Mouse (Mus musculus): ENCODE data around the gene Iqcf5. TPM values are rescaled to one million over a fixed set of nuclear protein-coding genes. Genes with fewer than 3 reads are reported as not detected.
A peak's percentile ranks its signal among the peaks of the same experiment; 100 is the strongest.

Iqcf5 gene
- polyA plus RNA-seq (2014; fragmentation: Nextera tagmentation; extraction: Ambion mirVana) = not detected in 2 replicates

DNA sequence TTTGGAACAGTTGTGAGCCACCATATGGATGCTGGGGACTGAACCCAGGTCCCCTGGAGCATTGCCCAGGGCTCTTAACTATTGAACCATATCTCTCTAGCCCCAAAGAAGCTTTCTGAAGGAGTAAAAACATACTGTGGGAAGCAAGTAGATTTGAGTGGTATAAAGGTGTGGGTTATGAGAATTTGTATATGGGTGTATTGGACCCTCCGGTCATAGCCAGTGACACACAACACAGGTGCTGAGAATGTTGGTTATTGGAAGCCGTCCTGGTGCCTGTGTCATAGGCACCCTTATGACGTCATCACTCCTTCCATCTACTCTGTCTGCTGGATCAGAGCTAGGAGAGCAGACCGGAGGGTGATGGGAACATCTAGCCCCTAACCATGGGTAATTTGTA is at the start of gene Iqcf5:
Iqcf5 (plus strand) TSS at position 301 of the 400 bp plus-strand sequence.
- Histone ChIP-seq H3K4me2 (ENCODE audit: low read length) (no peak within 1 kb of the TSS), H3K27me3 (replicated peaks; ENCODE audit: control insufficient read depth, insufficient read depth, low read length) (no peaks in the 10 kb centered on the region), H3K36me3 (ENCODE audit: control insufficient read depth, insufficient read depth, low read length) (no peaks in the 10 kb centered on the region), H3K4me3 (ENCODE audit: low read depth, low read length) (no peak within 1 kb of the TSS), H3K4me1 (replicated peaks; ENCODE audit: control insufficient read depth, insufficient read depth, low read length) (no peaks in the 10 kb centered on the region), H3K27ac (ENCODE audit: low read depth) (no peak within 1 kb of the TSS), H3K9me3 (ENCODE audit: control insufficient read depth, low read length) (no peaks in the 10 kb centered on the region), H3K9ac (ENCODE audit: low read length) (no peak within 1 kb of the TSS)
- DNase-seq (ENCODE audit: low spot score) = no peak
- no peak for ATAC-seq (replicated peaks; ENCODE audit: low FRiP score, low TSS enrichment, low read depth)
- WGBS = 91% methylated on average over 4 of the region's 4 CpGs

DNA sequence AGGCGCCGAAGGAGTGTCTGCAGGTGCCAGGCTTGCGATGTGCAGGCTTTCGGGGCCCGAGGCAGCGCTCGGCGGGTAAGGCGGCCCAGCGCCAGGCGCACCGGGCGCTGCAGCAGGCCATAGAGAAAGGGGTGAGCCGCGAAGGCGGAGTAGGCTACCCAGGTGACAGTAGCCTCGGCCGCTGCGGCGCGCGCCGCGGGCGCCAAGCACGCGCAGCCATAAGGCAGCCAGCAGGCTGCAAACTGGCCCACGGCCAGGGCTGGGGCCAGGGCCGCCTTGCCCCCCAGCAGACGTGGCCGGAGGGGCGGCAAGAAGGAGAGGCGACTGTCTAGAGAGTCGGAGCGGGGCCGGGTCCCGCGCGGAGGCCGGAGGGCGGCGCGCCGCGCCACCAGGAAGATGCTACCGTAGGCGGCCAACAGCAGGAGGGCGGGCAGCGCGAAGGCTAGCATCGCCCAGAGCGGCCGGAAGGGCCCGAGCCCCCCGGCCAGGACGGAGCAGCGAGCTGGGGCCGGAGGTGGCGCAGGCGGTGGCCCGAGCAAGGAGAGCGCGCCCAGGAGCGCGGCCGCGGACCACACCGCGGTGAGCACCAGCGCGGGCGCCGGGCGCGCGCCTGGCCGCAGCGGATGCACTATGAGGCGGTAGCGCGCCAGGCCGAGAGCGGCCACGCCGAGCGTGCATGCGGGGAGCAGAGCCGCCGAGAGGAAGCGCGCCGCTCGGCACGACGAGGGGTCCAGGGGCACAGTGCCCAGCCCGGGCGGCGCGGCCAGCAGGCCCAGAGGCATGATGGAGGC is 49.4 kb upstream of the Iqcf5 start:
- ATAC-seq (replicated peaks; ENCODE audit: low FRiP score, low TSS enrichment, low read depth) (peak; percentile 68), DNase-seq (ENCODE audit: low spot score) (peak; percentile 79)
- Histone ChIP-seq H3K27ac (ENCODE audit: low read depth) (no peak overlapping the region), H3K4me1 (replicated peaks; ENCODE audit: control insufficient read depth, insufficient read depth, low read length) (peaks cover 3% of the 10 kb centered on the region; the same call in 1 of the 2 replicates), H3K9me3 (ENCODE audit: control insufficient read depth, low read length) (no peaks in the 10 kb centered on the region), H3K36me3 (ENCODE audit: control insufficient read depth, insufficient read depth, low read length) (peaks cover 36% of the 10 kb centered on the region), H3K27me3 (replicated peaks; ENCODE audit: control insufficient read depth, insufficient read depth, low read length) (no peaks in the 10 kb centered on the region), H3K9ac (ENCODE audit: low read length) (peak overlapping the region; percentile 56), H3K4me2 (ENCODE audit: low read length) (peak overlapping the region; percentile 96), H3K4me3 (ENCODE audit: low read depth, low read length) (peak overlapping the region; percentile 54)
- WGBS = 2% methylated on average over 87 of the region's 99 CpGs

GRCm38 (mm10) chr9:106465571-106466200 is 48.7 kb upstream of the Iqcf5 start, which contains the start of gene Gpr62:
Gpr62 (minus strand) TSS chr9:106465938.
- DNase-seq (ENCODE audit: low spot score) (no peak), ATAC-seq (replicated peaks; ENCODE audit: low FRiP score, low TSS enrichment, low read depth) (no peak)
- Histone ChIP-seq H3K4me1 (replicated peaks; ENCODE audit: control insufficient read depth, insufficient read depth, low read length) (peaks cover 3% of the 10 kb centered on the region; the same call in 1 of the 2 replicates), H3K36me3 (ENCODE audit: control insufficient read depth, insufficient read depth, low read length) (peaks cover 28% of the 10 kb centered on the region), H3K27ac (ENCODE audit: low read depth) (no peak within 1 kb of the TSS), H3K4me2 (ENCODE audit: low read length) (peak within 1 kb of the TSS; percentile 96), H3K9me3 (ENCODE audit: control insufficient read depth, low read length) (no peaks in the 10 kb centered on the region), H3K4me3 (ENCODE audit: low read depth, low read length) (peak within 1 kb of the TSS; percentile 54), H3K27me3 (replicated peaks; ENCODE audit: control insufficient read depth, insufficient read depth, low read length) (no peaks in the 10 kb centered on the region), H3K9ac (ENCODE audit: low read length) (peak within 1 kb of the TSS; percentile 56)
- 35% methylated on average over 26 of the region's 26 CpGs for WGBS

- no peaks in the 10 kb centered on the region for H3K9me3 ChIP-seq (ENCODE audit: control insufficient read depth, low read length)
Measured at GRCm38 (mm10) chr9:106466721-106467120, 47.7 kb upstream of the Iqcf5 start.

DNA sequence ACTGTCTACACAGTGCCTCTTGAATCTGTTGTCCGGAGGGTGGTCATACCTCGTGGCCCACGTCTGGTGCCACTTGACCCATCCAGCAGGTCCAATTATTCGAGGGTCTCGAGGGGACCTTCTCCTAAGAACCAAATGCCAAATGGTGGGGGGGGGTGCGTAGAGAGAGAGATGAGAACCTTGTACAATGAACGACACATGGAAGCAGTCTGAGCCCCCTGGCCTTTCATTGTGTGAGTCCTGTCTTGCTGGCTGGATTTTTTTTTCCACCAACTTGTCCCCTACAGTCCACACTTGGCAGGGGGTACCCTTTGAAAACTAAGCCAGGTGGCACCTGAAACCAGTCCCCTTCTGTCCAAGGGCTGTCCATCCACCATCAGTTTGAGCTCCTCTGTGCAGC is 46.6 kb upstream of the Iqcf5 start:
- WGBS = 90% methylated on average over 7 of the region's 7 CpGs

More at GRCm38 (mm10) chr9:106466721-106467120, 47.7 kb upstream of the Iqcf5 start:
- Histone ChIP-seq H3K4me3 (ENCODE audit: low read depth, low read length) (no peak overlapping the region), H3K9ac (ENCODE audit: low read length) (no peak overlapping the region), H3K4me2 (ENCODE audit: low read length) (no peak overlapping the region), H3K4me1 (replicated peaks; ENCODE audit: control insufficient read depth, insufficient read depth, low read length) (peaks cover 6% of the 10 kb centered on the region; the same call in 1 of the 2 replicates), H3K27me3 (replicated peaks; ENCODE audit: control insufficient read depth, insufficient read depth, low read length) (no peaks in the 10 kb centered on the region), H3K27ac (ENCODE audit: low read depth) (no peak overlapping the region), H3K36me3 (ENCODE audit: control insufficient read depth, insufficient read depth, low read length) (peaks cover 21% of the 10 kb centered on the region)
- 88% methylated on average over 6 of the region's 6 CpGs for WGBS
- ATAC-seq (replicated peaks; ENCODE audit: low FRiP score, low TSS enrichment, low read depth) (no peak), DNase-seq (ENCODE audit: low spot score) (no peak)

GRCm38 (mm10) chr9:106469317-106469716 is 45.1 kb upstream of the Iqcf5 start:
- no peak for DNase-seq (ENCODE audit: low spot score)
- H3K27me3 ChIP-seq (replicated peaks; ENCODE audit: control insufficient read depth, insufficient read depth, low read length) = no peaks in the 10 kb centered on the region
- no peak overlapping the region for H3K27ac ChIP-seq (ENCODE audit: low read depth)
- no peak overlapping the region for H3K9ac ChIP-seq (ENCODE audit: low read length)
- no peaks in the 10 kb centered on the region for H3K36me3 ChIP-seq (ENCODE audit: control insufficient read depth, insufficient read depth, low read length)
- no peak overlapping the region for H3K4me2 ChIP-seq (ENCODE audit: low read length)
- 70% methylated on average over 6 of the region's 6 CpGs for WGBS
- no peak overlapping the region for H3K4me3 ChIP-seq (ENCODE audit: low read depth, low read length)
- no peaks in the 10 kb centered on the region for H3K9me3 ChIP-seq (ENCODE audit: control insufficient read depth, low read length)
- H3K4me1 ChIP-seq (replicated peaks; ENCODE audit: control insufficient read depth, insufficient read depth, low read length) = peaks cover 13% of the 10 kb centered on the region; the same call in 1 of the 2 replicates
- ATAC-seq (replicated peaks; ENCODE audit: low FRiP score, low TSS enrichment, low read depth) = no peak

More for the DNA sequence above, 46.6 kb upstream of the Iqcf5 start:
- Histone ChIP-seq H3K4me1 (replicated peaks; ENCODE audit: control insufficient read depth, insufficient read depth, low read length) (peaks cover 13% of the 10 kb centered on the region; the same call in 1 of the 2 replicates), H3K9ac (ENCODE audit: low read length) (no peak overlapping the region), H3K4me3 (ENCODE audit: low read depth, low read length) (no peak overlapping the region), H3K4me2 (ENCODE audit: low read length) (no peak overlapping the region), H3K27ac (ENCODE audit: low read depth) (no peak overlapping the region), H3K36me3 (ENCODE audit: control insufficient read depth, insufficient read depth, low read length) (peaks cover 11% of the 10 kb centered on the region), H3K27me3 (replicated peaks; ENCODE audit: control insufficient read depth, insufficient read depth, low read length) (no peaks in the 10 kb centered on the region), H3K9me3 (ENCODE audit: control insufficient read depth, low read length) (no peaks in the 10 kb centered on the region)
- ATAC-seq (replicated peaks; ENCODE audit: low FRiP score, low TSS enrichment, low read depth) (no peak), DNase-seq (ENCODE audit: low spot score) (no peak)

- H3K27me3 ChIP-seq (replicated peaks; ENCODE audit: control insufficient read depth, insufficient read depth, low read length) = no peaks in the 10 kb centered on the region
- H3K36me3 ChIP-seq (ENCODE audit: control insufficient read depth, insufficient read depth, low read length) = no peaks in the 10 kb centered on the region
- peaks cover 13% of the 10 kb centered on the region; the same call in 1 of the 2 replicates for H3K4me1 ChIP-seq (replicated peaks; ENCODE audit: control insufficient read depth, insufficient read depth, low read length)
- WGBS = 71% methylated on average over 9 of the region's 9 CpGs
- H3K9ac ChIP-seq (ENCODE audit: low read length) = no peak overlapping the region
- no peak for ATAC-seq (replicated peaks; ENCODE audit: low FRiP score, low TSS enrichment, low read depth)
- no peak for DNase-seq (ENCODE audit: low spot score)
- no peak overlapping the region for H3K4me2 ChIP-seq (ENCODE audit: low read length)
- no peak overlapping the region for H3K4me3 ChIP-seq (ENCODE audit: low read depth, low read length)
- no peak overlapping the region for H3K27ac ChIP-seq (ENCODE audit: low read depth)
- no peaks in the 10 kb centered on the region for H3K9me3 ChIP-seq (ENCODE audit: control insufficient read depth, low read length)
Measured at GRCm38 (mm10) chr9:106469776-106470175, 44.6 kb upstream of the Iqcf5 start.

DNA sequence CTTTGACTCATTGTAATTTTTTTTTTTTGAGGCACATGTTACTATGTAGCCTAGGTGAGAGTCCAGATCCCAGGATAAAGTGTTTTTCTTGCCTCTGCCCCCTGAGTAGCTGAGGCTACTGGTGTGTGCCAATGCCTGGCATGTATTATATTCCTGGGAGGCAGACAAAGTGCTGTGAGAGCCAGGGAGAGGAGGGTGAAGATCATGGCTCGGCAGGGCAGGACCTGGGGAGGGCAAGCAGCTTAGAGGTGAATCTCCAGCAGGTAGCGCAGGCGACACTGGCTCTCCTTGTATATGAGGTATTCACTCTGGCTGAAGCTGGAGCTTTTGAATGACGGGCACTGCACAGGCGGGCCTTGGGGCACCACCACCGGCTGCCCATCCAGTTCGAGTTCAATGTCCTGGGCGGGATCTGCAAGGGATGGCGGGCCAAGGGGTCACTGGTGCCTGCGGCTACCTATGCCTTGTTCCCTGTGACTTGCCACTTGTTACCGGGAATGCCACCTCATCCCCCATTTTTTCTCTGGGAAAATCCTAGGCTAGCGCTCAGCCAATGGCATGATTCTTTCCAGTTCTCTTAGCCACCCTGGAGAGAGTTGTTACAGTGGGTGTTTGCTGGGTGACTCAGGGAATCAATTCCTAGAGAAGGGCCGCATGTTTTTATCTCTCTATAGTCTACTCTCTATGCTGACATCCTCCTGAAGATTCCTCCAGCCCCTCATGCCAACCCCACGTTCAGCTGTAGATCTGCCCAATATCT is 43.2 kb upstream of the Iqcf5 start:
- Histone ChIP-seq H3K9ac (ENCODE audit: low read length) (no peak overlapping the region), H3K9me3 (ENCODE audit: control insufficient read depth, low read length) (no peaks in the 10 kb centered on the region), H3K4me1 (replicated peaks; ENCODE audit: control insufficient read depth, insufficient read depth, low read length) (peaks cover 10% of the 10 kb centered on the region; the same call in 1 of the 2 replicates), H3K36me3 (ENCODE audit: control insufficient read depth, insufficient read depth, low read length) (no peaks in the 10 kb centered on the region), H3K4me3 (ENCODE audit: low read depth, low read length) (peak overlapping the region; percentile 15; the same call in 1 of the 2 replicates), H3K27ac (ENCODE audit: low read depth) (no peak overlapping the region), H3K27me3 (replicated peaks; ENCODE audit: control insufficient read depth, insufficient read depth, low read length) (no peaks in the 10 kb centered on the region), H3K4me2 (ENCODE audit: low read length) (peak overlapping the region; percentile 42)
- DNase-seq (ENCODE audit: low spot score) (no peak), ATAC-seq (replicated peaks; ENCODE audit: low FRiP score, low TSS enrichment, low read depth) (no peak)
- 62% methylated on average over 14 of the region's 14 CpGs for WGBS

Data from intestine, embryonic 14.5 days (tissue).